Mouse (Mus musculus): ENCODE data around the gene Gja3. TPM values are rescaled to one million over a fixed set of nuclear protein-coding genes. Genes with fewer than 3 reads are reported as not detected.
"Not testable (repeated sequence)": the region's sequence is repeated elsewhere in the genome, so short reads cannot be mapped to it uniquely, and the experiment has no call there.

The Gja3 gene
- total RNA-seq, 2 experiments from 2014 or later = not detected

DNA sequence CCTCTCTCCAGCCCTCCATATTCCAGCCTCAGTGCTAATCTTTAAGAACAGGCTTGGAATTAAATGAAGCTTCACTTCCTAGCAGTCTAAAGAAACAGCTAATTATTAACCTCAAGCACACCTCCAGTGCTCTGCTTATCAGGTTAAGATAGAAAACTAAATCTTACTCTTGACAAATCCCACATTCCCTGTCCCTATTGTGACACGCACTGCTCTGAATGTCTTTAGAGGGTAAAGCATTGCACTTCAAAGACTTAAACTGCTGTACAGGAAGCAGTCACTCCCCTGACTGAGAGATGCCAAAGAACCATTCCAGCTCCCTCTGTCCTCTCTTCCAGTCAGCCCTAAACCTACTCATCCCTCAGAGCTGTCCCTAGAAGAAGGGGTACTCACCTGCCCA lies 16.5 kb downstream of the Gja3 start:
- ATAC-seq (replicated peaks; ENCODE audit: low FRiP score, poor library complexity, severe bottlenecking) = no peak

DNA sequence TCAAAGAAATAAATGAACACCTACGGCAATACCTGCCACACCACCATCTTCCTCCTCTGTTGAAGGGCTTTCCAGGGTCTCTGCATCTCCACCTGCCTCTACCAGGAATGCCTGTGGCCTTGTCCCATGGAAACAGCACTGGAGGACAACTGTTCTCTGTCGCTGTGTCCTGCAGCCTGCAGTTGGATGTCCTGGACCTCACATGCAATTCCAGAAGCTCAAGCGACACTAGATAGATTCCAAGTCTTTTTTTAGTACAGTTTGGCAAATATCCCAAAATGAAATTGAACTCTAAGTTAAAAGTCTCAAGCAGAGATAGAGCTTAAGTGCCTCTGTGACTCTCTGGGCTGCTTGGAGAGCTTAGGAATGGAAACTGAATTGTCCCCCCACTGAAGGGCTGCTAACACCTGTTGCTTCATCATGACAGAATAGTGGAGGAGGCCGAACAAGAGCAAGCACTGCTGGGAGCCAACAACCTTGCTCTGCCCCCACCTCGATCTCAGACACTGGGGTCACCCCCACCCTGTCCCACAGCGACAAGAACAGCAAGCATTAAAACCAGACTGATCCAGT lies 22.9 kb downstream of the Gja3 start:
- ATAC-seq (replicated peaks; ENCODE audit: low FRiP score, poor library complexity, severe bottlenecking) = no peak

DNA sequence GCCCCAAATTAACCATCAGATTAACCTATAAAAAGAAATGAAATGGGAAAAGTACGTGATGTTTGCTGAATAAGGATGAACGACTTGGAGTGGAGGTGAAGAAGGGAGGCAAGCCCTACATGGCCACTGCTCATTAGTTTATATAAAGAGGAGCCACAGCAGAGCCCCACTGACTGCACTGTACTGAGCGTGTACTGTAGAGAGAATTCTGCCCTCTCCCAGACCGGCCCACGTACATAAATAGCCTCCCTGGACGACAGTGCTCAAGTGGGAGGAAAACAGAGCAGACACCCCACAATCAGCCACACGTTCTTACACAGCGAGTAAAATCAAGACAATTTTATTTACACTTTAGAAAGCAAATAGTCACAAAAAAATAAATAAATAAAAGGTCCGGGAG lies 23.8 kb downstream of the Gja3 start:
- no peak for ATAC-seq (replicated peaks; ENCODE audit: low FRiP score, poor library complexity, severe bottlenecking)

DNA sequence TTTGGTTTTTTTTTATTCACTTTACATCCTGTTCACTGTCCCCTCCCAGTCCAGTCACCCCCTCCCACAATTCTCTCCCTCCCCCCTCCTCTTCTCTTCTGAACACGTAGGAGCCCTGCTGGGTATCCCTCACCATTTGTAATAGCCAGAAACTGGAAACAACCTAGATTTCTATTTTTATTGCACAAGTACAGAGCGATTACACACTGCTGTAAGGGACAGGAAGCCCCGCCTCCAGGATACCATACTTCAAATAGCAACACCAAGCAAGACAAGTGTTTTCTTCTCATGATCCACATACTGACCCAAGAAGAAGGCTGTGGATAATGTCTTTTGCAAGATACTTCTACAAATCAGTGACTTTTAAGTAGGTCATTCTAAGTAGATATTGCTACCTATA lies 25.1 kb downstream of the Gja3 start:
- ATAC-seq (replicated peaks; ENCODE audit: low FRiP score, poor library complexity, severe bottlenecking) = no peak

DNA sequence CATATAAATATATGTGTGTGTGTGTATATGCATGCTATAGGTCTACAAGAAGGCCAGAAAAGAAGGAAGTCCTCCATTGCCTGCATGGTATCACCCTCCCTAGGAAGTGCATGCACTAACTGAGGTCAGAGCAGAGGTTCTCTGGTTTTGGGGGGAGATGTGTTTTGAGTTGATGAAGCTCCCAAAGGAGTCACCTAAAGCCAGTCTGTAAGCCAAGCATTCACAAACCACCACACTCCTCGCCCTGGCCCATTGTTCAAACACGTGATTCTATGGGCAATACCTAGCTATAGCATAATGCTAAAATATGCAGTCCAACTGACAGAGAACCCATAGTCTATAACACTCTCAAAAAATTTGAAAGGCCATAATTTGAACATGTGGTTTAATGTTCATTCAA lies 39.5 kb downstream of the Gja3 start:
- ATAC-seq (replicated peaks; ENCODE audit: low FRiP score, poor library complexity, severe bottlenecking) = no peak

DNA sequence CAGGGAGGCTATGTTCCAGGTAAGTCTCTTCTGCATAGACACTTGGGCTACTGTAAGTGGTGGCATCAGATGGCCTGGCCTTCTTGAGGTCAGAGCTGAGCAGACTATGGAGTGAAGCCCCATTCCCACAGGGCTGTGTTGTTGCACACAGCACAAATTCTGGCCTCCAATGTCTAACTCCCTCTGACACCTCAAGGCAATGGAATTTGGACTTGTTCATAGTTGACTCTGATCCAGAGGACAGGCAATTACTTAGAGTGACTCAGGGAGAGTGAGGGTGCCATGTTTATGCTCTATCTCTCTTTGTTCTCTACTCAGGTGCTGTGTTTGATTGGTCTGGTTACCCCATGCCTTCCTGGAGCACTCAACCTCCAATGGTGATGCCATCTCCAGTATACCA lies 41.1 kb downstream of the Gja3 start:
- not testable (repeated sequence) for ATAC-seq (replicated peaks; ENCODE audit: low FRiP score, poor library complexity, severe bottlenecking)

DNA sequence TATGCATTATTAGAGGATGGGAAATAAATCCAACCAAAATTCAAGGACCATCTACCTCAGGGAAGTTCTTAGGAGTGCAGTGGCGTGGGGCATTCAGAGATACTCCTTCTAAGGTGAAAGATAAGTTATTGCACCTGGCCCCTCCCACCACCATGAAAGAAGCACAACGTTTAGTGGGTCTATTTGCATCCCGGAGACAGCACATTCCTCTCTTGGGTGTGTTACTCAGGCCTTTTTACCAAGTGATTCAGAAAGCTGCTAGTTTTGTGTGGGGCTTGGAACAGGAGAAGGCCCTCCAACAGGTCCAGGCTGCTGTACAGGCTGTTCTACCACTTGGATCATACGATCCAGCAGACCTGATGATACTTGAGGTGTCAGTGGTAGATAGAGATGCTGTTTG lies 69.3 kb downstream of the Gja3 start:
- no peak for ATAC-seq (replicated peaks; ENCODE audit: low FRiP score, poor library complexity, severe bottlenecking)

Other genes with a start within 250 kb of the Gja3 start
- 26.3 and 28.2 TPM in 2 replicates for gene Zmym5, start 246.4 kb downstream of the Gja3 start, total RNA-seq (2015; ENCODE audit: low replicate concordance)
- 19.9 and 24.5 TPM in 2 replicates for gene Zmym5, start 246.4 kb downstream of the Gja3 start, total RNA-seq (2017; ENCODE audit: low replicate concordance)
- gene Zmym2, start 171.4 kb downstream of the Gja3 start, total RNA-seq (2015; ENCODE audit: low replicate concordance) = 32.3 and 39.5 TPM in 2 replicates
- gene Zmym2, start 171.4 kb downstream of the Gja3 start, total RNA-seq (2017; ENCODE audit: low replicate concordance) = 14.5 and 22.0 TPM in 2 replicates
- not detected in 2 replicates for gene Gjb2, start 46.6 kb upstream of the Gja3 start, total RNA-seq (2015; ENCODE audit: low replicate concordance)
- gene Gjb2, start 46.6 kb upstream of the Gja3 start, total RNA-seq (2017; ENCODE audit: low replicate concordance) = not detected in 2 replicates
- not detected in 2 replicates for gene Gm4491, start 57.8 kb upstream of the Gja3 start, total RNA-seq (2015; ENCODE audit: low replicate concordance)
- gene Gm4491, start 57.8 kb upstream of the Gja3 start, total RNA-seq (2017; ENCODE audit: low replicate concordance) = not detected in 2 replicates
- gene Gjb6, start 75.5 kb upstream of the Gja3 start, total RNA-seq (2015; ENCODE audit: low replicate concordance) = not detected in 2 replicates
- gene Gjb6, start 75.5 kb upstream of the Gja3 start, total RNA-seq (2017; ENCODE audit: low replicate concordance) = not detected in 2 replicates